ENCODE assay signal across 8 mouse cellular contexts in genomic region chr7:34234610-34235561, GRCm38 (mm10). TPM values are rescaled to one million over a fixed set of nuclear protein-coding genes. Genes with fewer than 3 reads are reported as not detected.
A peak's percentile ranks its signal among the peaks of the same experiment; 100 is the strongest.
DNase-seq lines count a peak whose midpoint lies in the region; ATAC-seq and TF ChIP-seq lines count a peak whose summit lies in the region.

No protein-coding gene starts in this region.

- H3K9ac ChIP-seq in embryonic facial prominence, embryonic 13.5 days, result peak overlapping the region; percentile 67
- peak overlapping the region; percentile 59 for H3K9ac ChIP-seq in limb, embryonic 13.5 days
- peak overlapping the region; percentile 77 for H3K9ac ChIP-seq in stomach, embryonic 16.5 days (ENCODE audit: low read length)

- ATAC-seq in embryonic facial prominence, embryonic 13.5 days (ENCODE audit: insufficient number of reproducible peaks, insufficient read depth, low FRiP score, low TSS enrichment, low read depth), result no peak
- ATAC-seq in limb, embryonic 13.5 days (ENCODE audit: low FRiP score, low read depth), result no peak
- ATAC-seq in stomach, embryonic 16.5 days (ENCODE audit: insufficient read depth, low FRiP score), result no peak
- no peak for ATAC-seq in megakaryocyte progenitor cell, adult 5-6 weeks (replicated peaks; ENCODE audit: poor library complexity)

- peaks cover 13% of the 10 kb centered on the region for H3K4me1 ChIP-seq in embryonic facial prominence, embryonic 13.5 days
- H3K4me1 ChIP-seq in limb, embryonic 13.5 days, result peaks cover 10% of the 10 kb centered on the region; the same call in 1 of the 2 replicates
- peaks cover 6% of the 10 kb centered on the region for H3K4me1 ChIP-seq in stomach, embryonic 16.5 days (ENCODE audit: control insufficient read depth, insufficient read depth, low read length)

- no peaks in the 10 kb centered on the region for H3K79me3 ChIP-seq in C2C12 (ENCODE audit: low read depth)

- H3K4me2 ChIP-seq in embryonic facial prominence, embryonic 13.5 days, result peak overlapping the region; percentile 65
- peak overlapping the region; percentile 69 for H3K4me2 ChIP-seq in limb, embryonic 13.5 days (replicated peaks)
- H3K4me2 ChIP-seq in stomach, embryonic 16.5 days (ENCODE audit: low read depth, low read length), result peak overlapping the region; percentile 71

- H3K79me2 ChIP-seq in C2C12 (ENCODE audit: control insufficient read depth, insufficient read depth), result peaks cover 2% of the 10 kb centered on the region

- H3K36me3 ChIP-seq in C2C12 (ENCODE audit: control insufficient read depth, insufficient read depth), result peaks cover 31% of the 10 kb centered on the region
- peaks cover 36% of the 10 kb centered on the region for H3K36me3 ChIP-seq in embryonic facial prominence, embryonic 13.5 days
- peaks cover 37% of the 10 kb centered on the region for H3K36me3 ChIP-seq in limb, embryonic 13.5 days
- H3K36me3 ChIP-seq in stomach, embryonic 16.5 days (ENCODE audit: control insufficient read depth, insufficient read depth, low read length), result peaks cover 7% of the 10 kb centered on the region

- no peaks in the 10 kb centered on the region for H3K27me3 ChIP-seq in C2C12 (ENCODE audit: control insufficient read depth, insufficient read depth, insufficient read length)
- H3K27me3 ChIP-seq in embryonic facial prominence, embryonic 13.5 days, result no peaks in the 10 kb centered on the region
- no peaks in the 10 kb centered on the region for H3K27me3 ChIP-seq in limb, embryonic 13.5 days
- no peaks in the 10 kb centered on the region for H3K27me3 ChIP-seq in stomach, embryonic 16.5 days (ENCODE audit: control insufficient read depth, insufficient read depth, low read length)

- no peak for DNase-seq in gastrocnemius, adult 2 months
- no peak for DNase-seq in gastrocnemius, postnatal 4 days (ENCODE audit: low spot score in 2 of 2)
- no peak for DNase-seq in right cerebral cortex, adult 18-20 months

- no peak overlapping the region for H3ac ChIP-seq in C2C12 (ENCODE audit: control insufficient read depth, insufficient read length, low read depth)

- intact Hi-C loops in gastrocnemius, adult 2 months (cut with DNase I), result no loop called here

- H3K4me3 ChIP-seq in gastrocnemius, adult 2 months, result peak overlapping the region; percentile 66
- H3K4me3 ChIP-seq in C2C12 (ENCODE audit: insufficient read depth, poor library complexity, severe bottlenecking), result peak overlapping the region; percentile 30
- peak overlapping the region; percentile 51 for H3K4me3 ChIP-seq in embryonic facial prominence, embryonic 13.5 days
- peak overlapping the region; percentile 49 for H3K4me3 ChIP-seq in limb, embryonic 13.5 days
- H3K4me3 ChIP-seq in stomach, embryonic 16.5 days (replicated peaks; ENCODE audit: low read length), result peak overlapping the region; percentile 54

- peak overlapping the region; percentile 98 for H3K27ac ChIP-seq in gastrocnemius, adult 2 months
- peak overlapping the region; percentile 86 for H3K27ac ChIP-seq in embryonic facial prominence, embryonic 13.5 days
- H3K27ac ChIP-seq in limb, embryonic 13.5 days, result peak overlapping the region; percentile 92
- H3K27ac ChIP-seq in stomach, embryonic 16.5 days (ENCODE audit: low read length), result peak overlapping the region; percentile 94

- H3K9me3 ChIP-seq in embryonic facial prominence, embryonic 13.5 days, result no peaks in the 10 kb centered on the region
- no peaks in the 10 kb centered on the region for H3K9me3 ChIP-seq in limb, embryonic 13.5 days
- H3K9me3 ChIP-seq in stomach, embryonic 16.5 days (replicated peaks; ENCODE audit: control insufficient read depth, low read length), result no peaks in the 10 kb centered on the region

- no peak for TF ChIP-seq CTCF in gastrocnemius, adult 2 months (IDR thresholded peaks at IDR 0.05)
- TF ChIP-seq CTCF in C2C12 (IDR thresholded peaks at IDR 0.05; ENCODE audit: control insufficient read depth, insufficient read depth, insufficient read length), result no peak

- 2% methylated on average over 17 of the region's 17 CpGs for WGBS in embryonic facial prominence, embryonic 13.5 days
- WGBS in limb, embryonic 13.5 days, result 2% methylated on average over 17 of the region's 17 CpGs
- 2% methylated on average over 17 of the region's 17 CpGs for WGBS in stomach, embryonic 16.5 days

TF ChIP-seq in C2C12, 6 proteins besides CTCF, POLR2A, EP300 and RAD21:
- TF ChIP-seq MAX (IDR thresholded peaks at IDR 0.05) (no peak), MYOD1 (IDR thresholded peaks at IDR 0.05; ENCODE audit: control insufficient read depth, insufficient read length, low read depth) (no peak), MYOG (IDR thresholded peaks at IDR 0.05; ENCODE audit: control insufficient read depth, extremely low read depth, insufficient read length) (no peak), USF1 (IDR thresholded peaks at IDR 0.05; ENCODE audit: low read depth) (no peak), CEBPB (IDR thresholded peaks at IDR 0.05; ENCODE audit: low read depth) (no peak), FOSL1 (IDR thresholded peaks at IDR 0.05; ENCODE audit: insufficient read depth, low read length, poor library complexity, severe bottlenecking) (no peak)

RNA-seq across cellular contexts. Expression of gene Gpi1, which starts 4.8 kb away (rescaled TPM):
- 1,000 to 10,000 TPM in 1 of 2 experiments, 100 to 1,000 TPM in 1; 882 to 1,223 TPM for total RNA-seq in gastrocnemius, adult 2 months (2021)
- total RNA-seq in gastrocnemius, postnatal 4 days (2021), result 100 to 1,000 TPM; 799 to 899 TPM
- 396 TPM for polyA plus RNA-seq in C2C12 (2012; fragmentation: generic; extraction: Trizol)
- polyA plus RNA-seq in embryonic facial prominence, embryonic 13.5 days (2015; fragmentation: Nextera tagmentation; extraction: Ambion mirVana), result 221 and 235 TPM in 2 replicates
- polyA plus RNA-seq in limb, embryonic 13.5 days (2015; fragmentation: Nextera tagmentation; extraction: Ambion mirVana), result 268 and 277 TPM in 2 replicates
- 347 and 352 TPM in 2 replicates for polyA plus RNA-seq in stomach, embryonic 16.5 days (2015; fragmentation: Nextera tagmentation; extraction: Ambion mirVana)
- total RNA-seq in megakaryocyte progenitor cell, adult 5-6 weeks (2015), result 573 and 626 TPM in 2 replicates
- 615 and 714 TPM in 2 replicates for total RNA-seq in megakaryocyte progenitor cell, adult 5-6 weeks (2017)

RNA-seq across cellular contexts. Expression of gene Gm6096, which starts 16.0 kb away (rescaled TPM):
- not detected for total RNA-seq in gastrocnemius, adult 2 months (2021)
- total RNA-seq in gastrocnemius, postnatal 4 days (2021), result not detected
- polyA plus RNA-seq in C2C12 (2012; fragmentation: generic; extraction: Trizol), result 0.11 TPM
- not detected in 2 replicates for polyA plus RNA-seq in embryonic facial prominence, embryonic 13.5 days (2015; fragmentation: Nextera tagmentation; extraction: Ambion mirVana)
- polyA plus RNA-seq in limb, embryonic 13.5 days (2015; fragmentation: Nextera tagmentation; extraction: Ambion mirVana), result 0.53 TPM in 1 of 2 replicates, not detected in the other
- polyA plus RNA-seq in stomach, embryonic 16.5 days (2015; fragmentation: Nextera tagmentation; extraction: Ambion mirVana), result not detected in 2 replicates
- total RNA-seq in megakaryocyte progenitor cell, adult 5-6 weeks (2015), result not detected in 2 replicates
- total RNA-seq in megakaryocyte progenitor cell, adult 5-6 weeks (2017), result not detected in 2 replicates

RNA-seq across cellular contexts. Expression of gene Pdcd2l, which starts 38.4 kb away (rescaled TPM):
- 10 to 100 TPM; 13.8 to 19.2 TPM for total RNA-seq in gastrocnemius, adult 2 months (2021)
- 10 to 100 TPM; 22.6 to 23.8 TPM for total RNA-seq in gastrocnemius, postnatal 4 days (2021)
- polyA plus RNA-seq in C2C12 (2012; fragmentation: generic; extraction: Trizol), result 41.7 TPM
- 59.4 and 70.0 TPM in 2 replicates for polyA plus RNA-seq in embryonic facial prominence, embryonic 13.5 days (2015; fragmentation: Nextera tagmentation; extraction: Ambion mirVana)
- 69.0 and 73.2 TPM in 2 replicates for polyA plus RNA-seq in limb, embryonic 13.5 days (2015; fragmentation: Nextera tagmentation; extraction: Ambion mirVana)
- 53.6 and 54.8 TPM in 2 replicates for polyA plus RNA-seq in stomach, embryonic 16.5 days (2015; fragmentation: Nextera tagmentation; extraction: Ambion mirVana)
- total RNA-seq in megakaryocyte progenitor cell, adult 5-6 weeks (2015), result 25.2 and 32.9 TPM in 2 replicates
- 33.0 and 42.0 TPM in 2 replicates for total RNA-seq in megakaryocyte progenitor cell, adult 5-6 weeks (2017)
